ENCODE assay signal across 16 mouse cellular contexts in the genomic region with DNA sequence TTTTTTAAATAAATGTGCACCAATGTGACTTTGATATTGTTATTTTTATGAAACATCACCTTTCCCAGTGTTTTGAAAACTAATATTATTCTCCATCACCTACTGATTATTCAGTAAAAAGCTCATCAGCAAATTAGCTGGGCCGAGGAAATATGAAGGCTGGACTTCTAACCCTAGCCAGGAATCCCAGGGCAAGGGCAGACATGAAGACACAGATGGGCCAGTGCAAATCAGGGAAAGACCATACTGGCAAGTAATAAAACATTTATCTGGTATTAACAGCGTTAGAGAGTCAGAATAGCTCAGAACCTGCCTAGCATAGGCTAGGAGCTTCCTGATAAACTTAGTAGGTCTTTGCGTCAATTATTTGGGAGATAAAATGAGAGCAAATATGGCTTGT.
"Had no signal": no experiment of that assay in that cellular context is flagged by ENCODE, and none has a peak within 500 bp of the region (broad histone marks: within the 10 kb centered on the region; RNA-seq: fewer than 3 reads in every experiment).

No protein-coding gene starts in this region.

- DNase-seq: heart, postnatal 10 days; heart, postnatal 14 days; heart, postnatal 36 days; heart, postnatal 4 days; kidney, adult 11 months; kidney, adult 18-20 months; kidney, adult 2 months; kidney, adult 8-10 months; kidney, adult 9 months; kidney, postnatal 10 days; kidney, postnatal 14 days; kidney, postnatal 25 days; kidney, postnatal 36 days; kidney, postnatal 4 days; layer of hippocampus, adult 9-11 months; layer of hippocampus, postnatal 36 days had no signal
